Mouse (Mus musculus) midbrain, embryonic 15.5 days (tissue): ENCODE data around the gene Snapc2. TPM values are rescaled to one million over a fixed set of nuclear protein-coding genes. Genes with fewer than 3 reads are reported as not detected.

ENCODE experiments used
- ATAC-seq: fragments of 200-750 bp; cut with Nextera tagmentation; replicated peaks from 2 replicates; pipeline ENCODE4 v1.8.0; 2017; ENCODE audit warnings: moderate TSS enrichment
- H3K27ac ChIP-seq: fragments of 300-500 bp; sonication (generic); 2 replicates; pipeline ENCODE4 v1.5.1; 2015; ENCODE audit warnings: mild to moderate bottlenecking, inconsistent platforms
- H3K27me3 ChIP-seq: fragments of 300-500 bp; sonication (generic); replicated peaks from 2 replicates; pipeline ENCODE4 v1.6.1; 2015; ENCODE audit warnings: inconsistent platforms
- H3K36me3 ChIP-seq: fragments of 300-500 bp; sonication (generic); replicated peaks from 2 replicates; pipeline ENCODE4 v1.6.1; 2015; ENCODE audit warnings: inconsistent platforms
- H3K4me1 ChIP-seq: fragments of 300-500 bp; sonication (generic); 2 replicates; pipeline ENCODE4 v1.6.1; 2015; ENCODE audit warnings: inconsistent platforms
- H3K4me2 ChIP-seq: fragments of 300-500 bp; sonication (generic); 2 replicates; pipeline ENCODE4 v1.6.1; 2015; ENCODE audit warnings: inconsistent platforms, mild to moderate bottlenecking, moderate library complexity
- H3K4me3 ChIP-seq: fragments of 300-500 bp; sonication (generic); 2 replicates; pipeline ENCODE4 v1.5.1; 2015; ENCODE audit warnings: mild to moderate bottlenecking, inconsistent platforms
- H3K9ac ChIP-seq: fragments of 300-500 bp; sonication (generic); 2 replicates; pipeline ENCODE4 v1.6.1; 2015; ENCODE audit warnings: mild to moderate bottlenecking, inconsistent platforms
- H3K9me3 ChIP-seq: fragments of 300-500 bp; sonication (generic); 2 replicates; pipeline ENCODE4 v1.6.1; 2016; ENCODE audit warnings: inconsistent platforms
- WGBS: fragments of 180-500 bp; shearing (Covaris S2); methylation state at CpG from one replicate; pipeline ENCODE4 v1.1.7; 2015; ENCODE audit warnings: mixed read lengths; 5-methylcytosine and 5-hydroxymethylcytosine counted together
- polyA plus RNA-seq: library from polyadenylated mRNA; unstranded; fragments of >200 nt; fragmentation: Nextera tagmentation; extraction: Ambion mirVana; gene quantifications from 2 replicates; pipeline ENCODE4 v1.2.1, GENCODE M21; 2015

Snapc2 gene
- polyA plus RNA-seq, 1 experiment from 2014 or later, result 70.6 TPM

GRCm38 (mm10) chr8:4258233-4258632, 5.4 kb downstream of the Snapc2 start:
- Histone ChIP-seq H3K4me2 (peak overlapping the region; percentile 58), H3K9me3 (no peaks in the 10 kb centered on the region), H3K9ac (peak overlapping the region; percentile 83), H3K36me3 (peaks cover 29% of the 10 kb centered on the region), H3K27me3 (no peaks in the 10 kb centered on the region), H3K4me1 (peaks cover 48% of the 10 kb centered on the region), H3K4me3 (peak overlapping the region; percentile 72), H3K27ac (peak overlapping the region; percentile 94)
- ATAC-seq, result peak; percentile 69
- WGBS, result 2% methylated on average over 35 of the region's 35 CpGs

GRCm38 (mm10) chr8:4258678-4259077, 5.8 kb downstream of the Snapc2 start:
- under 1% methylated on average over 32 of the region's 32 CpGs for WGBS
- peak overlapping the region; percentile 72 for H3K4me3 ChIP-seq
- no peaks in the 10 kb centered on the region for H3K9me3 ChIP-seq
- H3K4me2 ChIP-seq, result peak overlapping the region; percentile 58
- peak overlapping the region; percentile 94 for H3K27ac ChIP-seq
- no peaks in the 10 kb centered on the region for H3K27me3 ChIP-seq
- peak overlapping the region; percentile 83 for H3K9ac ChIP-seq
- peaks cover 45% of the 10 kb centered on the region for H3K4me1 ChIP-seq
- peaks cover 31% of the 10 kb centered on the region for H3K36me3 ChIP-seq
- peak; percentile 75 for ATAC-seq

GRCm38 (mm10) chr8:4259125-4259804, 6.4 kb downstream of the Snapc2 start, which contains the start of gene Ctxn1:
Gene Ctxn1 (minus strand): TSS chr8:4259274.
- H3K9ac ChIP-seq, result peak within 1 kb of the TSS; percentile 83
- ATAC-seq, result peak; percentile 93
- no peaks in the 10 kb centered on the region for H3K9me3 ChIP-seq
- H3K4me3 ChIP-seq, result peak within 1 kb of the TSS; percentile 72
- peak within 1 kb of the TSS; percentile 94 for H3K27ac ChIP-seq
- peak within 1 kb of the TSS; percentile 58 for H3K4me2 ChIP-seq
- peaks cover 39% of the 10 kb centered on the region for H3K4me1 ChIP-seq
- WGBS, result 5% methylated on average over 31 of the region's 33 CpGs
- no peaks in the 10 kb centered on the region for H3K27me3 ChIP-seq
- peaks cover 31% of the 10 kb centered on the region for H3K36me3 ChIP-seq

- Histone ChIP-seq H3K36me3 (peaks cover 27% of the 10 kb centered on the region), H3K27ac (peak overlapping the region; percentile 94), H3K4me2 (0 out of 2 replicates have a peak overlapping the region, but pooled peaks have one; percentile 58), H3K4me1 (peaks cover 34% of the 10 kb centered on the region), H3K9me3 (no peaks in the 10 kb centered on the region), H3K9ac (no peak overlapping the region), H3K27me3 (no peaks in the 10 kb centered on the region), H3K4me3 (peak overlapping the region; percentile 72; the same call in 1 of the 2 replicates)
- WGBS, result 79% methylated on average over 4 of the region's 4 CpGs
- no peak for ATAC-seq
These were observed 6.9 kb downstream of the Snapc2 start for GRCm38 (mm10) chr8:4259805-4260170.

- H3K27me3 ChIP-seq, result no peaks in the 10 kb centered on the region
- no peak overlapping the region for H3K9ac ChIP-seq
- H3K4me3 ChIP-seq, result no peak overlapping the region
- peaks cover 8% of the 10 kb centered on the region for H3K4me1 ChIP-seq
- peaks cover 41% of the 10 kb centered on the region for H3K36me3 ChIP-seq
- H3K27ac ChIP-seq, result no peak overlapping the region
- H3K9me3 ChIP-seq, result no peaks in the 10 kb centered on the region
- ATAC-seq, result no peak
- no peak overlapping the region for H3K4me2 ChIP-seq
- 96% methylated on average over 8 of the region's 8 CpGs for WGBS
These were observed 10.4 kb downstream of the Snapc2 start for GRCm38 (mm10) chr8:4263105-4263791.

- Histone ChIP-seq H3K4me2 (no peak overlapping the region), H3K36me3 (peaks cover 50% of the 10 kb centered on the region), H3K9ac (no peak overlapping the region), H3K27ac (no peak overlapping the region), H3K27me3 (no peaks in the 10 kb centered on the region), H3K4me1 (no peaks in the 10 kb centered on the region), H3K4me3 (no peak overlapping the region), H3K9me3 (no peaks in the 10 kb centered on the region)
- no peak for ATAC-seq
- WGBS, result 94% methylated on average over 15 of the region's 15 CpGs
These were observed 12.5 kb downstream of the Snapc2 start for GRCm38 (mm10) chr8:4265160-4265914.

- H3K4me3 ChIP-seq, result no peak overlapping the region
- ATAC-seq, result no peak
- H3K27me3 ChIP-seq, result no peaks in the 10 kb centered on the region
- no peaks in the 10 kb centered on the region for H3K4me1 ChIP-seq
- 81% methylated on average over 15 of the region's 15 CpGs for WGBS
- no peaks in the 10 kb centered on the region for H3K9me3 ChIP-seq
- peaks cover 52% of the 10 kb centered on the region for H3K36me3 ChIP-seq
- no peak overlapping the region for H3K27ac ChIP-seq
- H3K4me2 ChIP-seq, result no peak overlapping the region
- no peak overlapping the region for H3K9ac ChIP-seq
These were observed 14.7 kb downstream of the Snapc2 start for GRCm38 (mm10) chr8:4267627-4268026.

GRCm38 (mm10) chr8:4269609-4270008, 16.7 kb downstream of the Snapc2 start:
- WGBS, result 92% methylated on average over 6 of the region's 6 CpGs
- Histone ChIP-seq H3K4me2 (no peak overlapping the region), H3K27ac (no peak overlapping the region), H3K4me1 (peaks cover 3% of the 10 kb centered on the region; the same call in 1 of the 2 replicates), H3K9ac (no peak overlapping the region), H3K27me3 (no peaks in the 10 kb centered on the region), H3K36me3 (peaks cover 47% of the 10 kb centered on the region), H3K4me3 (no peak overlapping the region), H3K9me3 (no peaks in the 10 kb centered on the region)
- no peak for ATAC-seq

- peak; percentile 98 for ATAC-seq
- Histone ChIP-seq H3K36me3 (0 out of 2 replicates have a peak, but pooled peaks cover 6% of the 10 kb centered on the region), H3K9me3 (no peaks in the 10 kb centered on the region), H3K4me1 (peaks cover 15% of the 10 kb centered on the region), H3K4me3 (peak within 1 kb of the TSS; percentile 72), H3K4me2 (peak within 1 kb of the TSS; percentile 85), H3K27ac (peak within 1 kb of the TSS; percentile 83), H3K9ac (peak within 1 kb of the TSS; percentile 67), H3K27me3 (no peaks in the 10 kb centered on the region)
- under 1% methylated on average over 39 of the region's 39 CpGs for WGBS
These were observed 22.6 kb downstream of the Snapc2 start, which contains the start of gene Timm44 for GRCm38 (mm10) chr8:4275275-4276110. Gene Timm44 (minus strand): TSS chr8:4275913.

GRCm38 (mm10) chr8:4276111-4276465, 23.2 kb downstream of the Snapc2 start:
- Histone ChIP-seq H3K4me3 (peak overlapping the region; percentile 72), H3K4me1 (peaks cover 15% of the 10 kb centered on the region), H3K27me3 (no peaks in the 10 kb centered on the region), H3K36me3 (0 out of 2 replicates have a peak, but pooled peaks cover 6% of the 10 kb centered on the region), H3K4me2 (peak overlapping the region; percentile 85), H3K27ac (peak overlapping the region; percentile 83), H3K9ac (peak overlapping the region; percentile 67), H3K9me3 (no peaks in the 10 kb centered on the region)
- 23% methylated on average over 9 of the region's 9 CpGs for WGBS
- no peak for ATAC-seq

- no peak for ATAC-seq
- Histone ChIP-seq H3K4me2 (no peak overlapping the region), H3K27me3 (no peaks in the 10 kb centered on the region), H3K36me3 (peaks cover 55% of the 10 kb centered on the region), H3K27ac (no peak overlapping the region), H3K4me1 (no peaks in the 10 kb centered on the region), H3K4me3 (no peak overlapping the region), H3K9me3 (no peaks in the 10 kb centered on the region), H3K9ac (no peak overlapping the region)
- WGBS, result 89% methylated on average over 5 of the region's 5 CpGs
These were observed 39.9 kb downstream of the Snapc2 start for GRCm38 (mm10) chr8:4292738-4293137.
